Mouse (Mus musculus): ENCODE results near the gene Glyat. TPM values are rescaled to one million over a fixed set of nuclear protein-coding genes. Genes with fewer than 3 reads are reported as not detected.

Glyat gene
- polyA plus RNA-seq, 1 experiment from 2014 or later, result not detected

Other genes with a start within 250 kb of the Glyat start
- gene Olfr1440, start 246.0 kb upstream of the Glyat start, polyA plus RNA-seq (2014; fragmentation: Nextera tagmentation; extraction: Ambion mirVana), result not detected in 2 replicates
- not detected in 2 replicates for gene Olfr1441, start 215.9 kb upstream of the Glyat start, polyA plus RNA-seq (2014; fragmentation: Nextera tagmentation; extraction: Ambion mirVana)
- not detected in 2 replicates for gene Pfpl, start 205.4 kb upstream of the Glyat start, polyA plus RNA-seq (2014; fragmentation: Nextera tagmentation; extraction: Ambion mirVana)
- gene Mpeg1, start 172.5 kb upstream of the Glyat start, polyA plus RNA-seq (2014; fragmentation: Nextera tagmentation; extraction: Ambion mirVana), result 0.28 and 0.41 TPM in 2 replicates
- 39.8 and 40.2 TPM in 2 replicates for gene Dtx4, start 131.9 kb upstream of the Glyat start, polyA plus RNA-seq (2014; fragmentation: Nextera tagmentation; extraction: Ambion mirVana)
- 25.0 and 28.7 TPM in 2 replicates for gene Fam111a, start 87.6 kb upstream of the Glyat start, polyA plus RNA-seq (2014; fragmentation: Nextera tagmentation; extraction: Ambion mirVana)
- gene Gm4952, start 33.3 kb upstream of the Glyat start, polyA plus RNA-seq (2014; fragmentation: Nextera tagmentation; extraction: Ambion mirVana), result not detected in 2 replicates
- not detected in 2 replicates for gene Olfr1442, start 37.1 kb downstream of the Glyat start, polyA plus RNA-seq (2014; fragmentation: Nextera tagmentation; extraction: Ambion mirVana)
- not detected in 2 replicates for gene Olfr1443, start 44.8 kb downstream of the Glyat start, polyA plus RNA-seq (2014; fragmentation: Nextera tagmentation; extraction: Ambion mirVana)
- not detected in 2 replicates for gene Keg1, start 62.5 kb downstream of the Glyat start, polyA plus RNA-seq (2014; fragmentation: Nextera tagmentation; extraction: Ambion mirVana)
- 0.37 and 0.80 TPM in 2 replicates for gene Cntf, start 132.3 kb downstream of the Glyat start, polyA plus RNA-seq (2014; fragmentation: Nextera tagmentation; extraction: Ambion mirVana)
- gene Zfp91, start 162.8 kb downstream of the Glyat start, polyA plus RNA-seq (2014; fragmentation: Nextera tagmentation; extraction: Ambion mirVana), result 11.6 and 11.9 TPM in 2 replicates
- 1.2 and 1.3 TPM in 2 replicates for gene Lpxn, start 162.9 kb downstream of the Glyat start, polyA plus RNA-seq (2014; fragmentation: Nextera tagmentation; extraction: Ambion mirVana)
- not detected in 2 replicates for gene Gm5244, start 213.4 kb downstream of the Glyat start, polyA plus RNA-seq (2014; fragmentation: Nextera tagmentation; extraction: Ambion mirVana)
- gene Olfr1444, start 224.0 kb downstream of the Glyat start, polyA plus RNA-seq (2014; fragmentation: Nextera tagmentation; extraction: Ambion mirVana), result not detected in 2 replicates